Mouse (Mus musculus) ES-Bruce4 (cell line): ENCODE data around the gene Awat1. TPM values are rescaled to one million over a fixed set of nuclear protein-coding genes. Genes with fewer than 3 reads are reported as not detected.

ENCODE experiments used
- H3K27ac ChIP-seq: 2 replicates; pipeline ENCODE4 v1.5.1; 2012; ENCODE audit warnings: low read length, inconsistent platforms; ENCODE audit not compliant: insufficient read depth
- H3K27me3 ChIP-seq: 2 replicates; pipeline ENCODE4 v1.6.1; 2012; ENCODE audit warnings: mild to moderate bottlenecking, low read length, inconsistent platforms; ENCODE audit not compliant: control insufficient read depth, poor library complexity, insufficient read depth, severe bottlenecking
- H3K36me3 ChIP-seq: 2 replicates; pipeline ENCODE4 v1.6.1; 2012; ENCODE audit warnings: inconsistent platforms, mild to moderate bottlenecking, low read length, moderate library complexity; ENCODE audit not compliant: control insufficient read depth, poor library complexity, insufficient read depth, severe bottlenecking
- H3K4me1 ChIP-seq: one replicate; pipeline ENCODE4 v1.8.1; 2011; ENCODE audit warnings: low read length; ENCODE audit not compliant: control insufficient read depth, insufficient read depth
- H3K4me3 ChIP-seq: 2 replicates; pipeline ENCODE4 v1.5.1; 2011; ENCODE audit warnings: low read depth, mild to moderate bottlenecking, low read length
- H3K9ac ChIP-seq: 2 replicates; pipeline ENCODE4 v1.6.1; 2012; ENCODE audit warnings: low read depth, mild to moderate bottlenecking, inconsistent platforms; ENCODE audit not compliant: poor library complexity, severe bottlenecking
- H3K9me3 ChIP-seq: replicated peaks from 2 replicates; pipeline ENCODE4 v1.6.1; 2012; ENCODE audit warnings: mild to moderate bottlenecking, low read length, inconsistent platforms; ENCODE audit not compliant: control insufficient read depth, poor library complexity, insufficient read depth, severe bottlenecking
- CTCF ChIP-seq: IDR thresholded peaks from one replicate; pipeline ENCODE4 v1.8.1; 2011; ENCODE audit warnings: low read depth, low read length
- EP300 ChIP-seq: IDR thresholded peaks from 2 replicates; pipeline ENCODE4 v1.6.1; 2011; ENCODE audit warnings: low read depth, low read length; ENCODE audit not compliant: insufficient read depth
- POLR2A ChIP-seq: IDR thresholded peaks from one replicate; pipeline ENCODE4 v1.8.1; 2011; ENCODE audit warnings: low read length; ENCODE audit not compliant: insufficient read depth
- polyA plus RNA-seq: library from polyadenylated mRNA; stranded (reverse); fragments of >200 nt; gene quantifications from 2 replicates; pipeline ENCODE4 v1.2.4, GENCODE M21; 2011; ENCODE audit warnings: low read depth; ENCODE audit not compliant: missing spikeins, insufficient read depth, insufficient read length

The Awat1 gene
- polyA plus RNA-seq, 1 experiment: not detected

- no peak for TF ChIP-seq CTCF
- TF ChIP-seq EP300: no peak
- TF ChIP-seq POLR2A: no peak
- Histone ChIP-seq H3K9ac (no peak overlapping the region), H3K4me3 (no peak overlapping the region), H3K27me3 (no peaks in the 10 kb centered on the region), H3K9me3 (no peaks in the 10 kb centered on the region), H3K4me1 (no peaks in the 10 kb centered on the region), H3K36me3 (no peaks in the 10 kb centered on the region), H3K27ac (no peak overlapping the region)
Measured at GRCm38 (mm10) chrX:100599755-100600154, 27.7 kb downstream of the Awat1 start.

GRCm38 (mm10) chrX:100605314-100605713 is 33.3 kb downstream of the Awat1 start, which contains the start of gene Arr3:
Gene Arr3, plus strand, starts transcription at chrX:100605497.
- H3K36me3 ChIP-seq: no peaks in the 10 kb centered on the region
- no peak within 1 kb of the TSS for H3K4me3 ChIP-seq
- H3K9ac ChIP-seq: no peak within 1 kb of the TSS
- H3K4me1 ChIP-seq: no peaks in the 10 kb centered on the region
- TF ChIP-seq POLR2A: no peak
- TF ChIP-seq EP300: no peak
- TF ChIP-seq CTCF: no peak
- no peaks in the 10 kb centered on the region for H3K27me3 ChIP-seq
- no peaks in the 10 kb centered on the region for H3K9me3 ChIP-seq
- H3K27ac ChIP-seq: no peak within 1 kb of the TSS

- peaks cover 3% of the 10 kb centered on the region for H3K36me3 ChIP-seq
- H3K4me1 ChIP-seq: peaks cover 5% of the 10 kb centered on the region
- H3K9ac ChIP-seq: no peak overlapping the region
- H3K27ac ChIP-seq: no peak overlapping the region
- no peaks in the 10 kb centered on the region for H3K9me3 ChIP-seq
- TF ChIP-seq POLR2A: no peak
- TF ChIP-seq CTCF: no peak
- TF ChIP-seq EP300: no peak
- no peaks in the 10 kb centered on the region for H3K27me3 ChIP-seq
- H3K4me3 ChIP-seq: no peak overlapping the region
Measured at GRCm38 (mm10) chrX:100618488-100618887, 46.4 kb downstream of the Awat1 start.

- no peak overlapping the region for H3K9ac ChIP-seq
- peaks cover 3% of the 10 kb centered on the region for H3K36me3 ChIP-seq
- no peak overlapping the region for H3K27ac ChIP-seq
- TF ChIP-seq EP300: no peak
- no peak for TF ChIP-seq POLR2A
- no peak for TF ChIP-seq CTCF
- peaks cover 5% of the 10 kb centered on the region for H3K4me1 ChIP-seq
- H3K9me3 ChIP-seq: no peaks in the 10 kb centered on the region
- no peaks in the 10 kb centered on the region for H3K27me3 ChIP-seq
- no peak overlapping the region for H3K4me3 ChIP-seq
Measured at GRCm38 (mm10) chrX:100621366-100621765, 49.3 kb downstream of the Awat1 start.

- peaks cover 3% of the 10 kb centered on the region for H3K36me3 ChIP-seq
- TF ChIP-seq CTCF (no peak), POLR2A (no peak), EP300 (no peak)
- H3K27me3 ChIP-seq: no peaks in the 10 kb centered on the region
- H3K9me3 ChIP-seq: no peaks in the 10 kb centered on the region
- no peak overlapping the region for H3K9ac ChIP-seq
- no peaks in the 10 kb centered on the region for H3K4me1 ChIP-seq
- no peak overlapping the region for H3K4me3 ChIP-seq
- H3K27ac ChIP-seq: no peak overlapping the region
Measured at GRCm38 (mm10) chrX:100624242-100624641, 52.2 kb downstream of the Awat1 start.

GRCm38 (mm10) chrX:100625146-100625545 is 53.1 kb downstream of the Awat1 start:
- Histone ChIP-seq H3K36me3 (peaks cover 3% of the 10 kb centered on the region), H3K4me1 (no peaks in the 10 kb centered on the region), H3K4me3 (peak overlapping the region; percentile 71), H3K27ac (no peak overlapping the region), H3K9ac (peak overlapping the region; percentile 58), H3K9me3 (no peaks in the 10 kb centered on the region), H3K27me3 (no peaks in the 10 kb centered on the region)
- no peak for TF ChIP-seq CTCF
- TF ChIP-seq POLR2A: no peak
- no peak for TF ChIP-seq EP300
